Mouse (Mus musculus) erythroblast, embryonic 14.5 days (primary cell): ENCODE measurements around the gene Pgp.

Experiments
- GATA1 ChIP-seq: IDR thresholded peaks from 2 replicates; pipeline ENCODE4 v1.6.1; 2012; ENCODE audit warnings: low read length, inconsistent platforms, mixed read lengths
- TAL1 ChIP-seq: IDR thresholded peaks from 3 replicates; pipeline ENCODE4 v1.6.1; 2012; ENCODE audit warnings: low read length, inconsistent platforms, mixed read lengths

GRCm38 (mm10) chr17:24481027-24481815 is 11.0 kb downstream of the Pgp start:
- TF ChIP-seq TAL1 = no peak
- TF ChIP-seq GATA1 = no peak
